Mouse (Mus musculus) cerebellum, adult 9-10 months (tissue): Measurements from ENCODE around the gene Defb22.

ENCODE experiments used
- DNase-seq: peaks from one replicate; pipeline ENCODE4 v3.0.0; 2022

Defb22 gene

GRCm38 (mm10) chr2:152438963-152439362 is 51.0 kb downstream of the Defb22 start:
- DNase-seq = no peak

DNA sequence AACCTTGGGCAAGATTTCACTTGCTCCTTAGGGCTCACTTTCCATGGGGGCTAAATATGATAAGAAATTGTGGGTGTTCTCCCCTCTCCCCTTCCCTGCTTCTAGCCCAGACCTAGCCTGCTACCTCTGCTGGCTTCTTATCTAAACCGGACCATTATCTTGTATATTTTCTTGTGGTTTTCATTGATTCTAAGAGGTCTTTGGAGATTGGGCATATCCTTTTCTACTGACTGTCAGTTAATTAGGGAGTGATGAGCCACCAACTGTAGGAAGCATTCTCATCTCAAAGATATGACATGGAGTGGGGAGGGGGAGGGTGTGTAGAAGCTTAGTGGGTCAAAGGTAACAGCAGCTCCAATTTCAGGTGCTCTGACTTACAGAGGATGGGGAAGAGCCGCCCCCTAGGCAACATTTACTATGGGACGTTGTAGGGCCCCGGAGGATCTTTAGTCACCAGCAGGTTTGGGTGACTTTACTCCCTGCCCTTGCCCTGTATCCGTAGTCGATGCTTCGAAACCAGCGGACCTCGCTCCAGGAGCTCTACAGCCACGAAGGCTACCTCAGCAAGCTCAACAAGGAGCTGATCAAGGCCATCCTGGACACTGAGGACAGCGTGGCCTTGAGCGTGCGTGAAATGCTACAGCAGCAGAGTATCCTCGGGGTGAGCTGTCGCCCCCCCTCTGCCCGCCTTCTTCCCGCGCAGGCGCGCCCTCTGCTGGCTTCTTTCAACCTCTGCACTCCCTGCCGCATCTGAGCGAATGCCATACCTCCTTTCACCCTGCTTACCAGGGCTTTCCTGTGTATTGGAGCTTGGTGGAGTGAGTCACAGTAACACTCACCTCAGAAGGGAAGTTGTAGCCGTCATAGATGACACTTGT is 52.7 kb downstream of the Defb22 start:
- DNase-seq = peak; percentile 88

DNA sequence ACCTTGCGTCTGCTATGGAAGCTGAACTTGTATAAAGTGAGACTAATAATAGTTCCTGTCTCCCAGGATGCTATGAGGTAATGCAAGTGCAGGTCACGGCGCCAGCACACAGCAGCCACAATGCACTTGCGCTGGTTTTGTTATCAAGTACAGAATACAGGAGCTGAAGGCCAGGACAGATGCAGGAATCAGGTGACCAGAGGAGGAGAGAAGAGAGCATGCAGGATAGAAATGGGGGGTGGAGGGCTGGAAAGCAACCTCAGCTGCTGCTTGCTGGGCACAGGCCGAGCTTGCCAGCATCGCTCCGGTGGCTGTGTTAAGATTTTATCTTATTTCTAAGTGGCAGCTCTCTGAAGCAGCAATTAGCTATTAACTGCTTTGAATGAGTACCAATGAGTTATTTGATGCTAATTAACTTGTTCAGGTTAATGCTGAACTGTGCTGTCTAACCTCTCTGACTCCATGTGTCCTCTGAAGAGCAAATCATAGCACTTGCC is 53.5 kb downstream of the Defb22 start:
- no peak for DNase-seq
